Mouse (Mus musculus): ENCODE measurements around the gene Cd36. TPM values are rescaled to one million over a fixed set of nuclear protein-coding genes. Genes with fewer than 3 reads are reported as not detected.

The Cd36 gene
- polyA plus RNA-seq, 1 experiment from 2014 or later: 3.2 TPM

DNA sequence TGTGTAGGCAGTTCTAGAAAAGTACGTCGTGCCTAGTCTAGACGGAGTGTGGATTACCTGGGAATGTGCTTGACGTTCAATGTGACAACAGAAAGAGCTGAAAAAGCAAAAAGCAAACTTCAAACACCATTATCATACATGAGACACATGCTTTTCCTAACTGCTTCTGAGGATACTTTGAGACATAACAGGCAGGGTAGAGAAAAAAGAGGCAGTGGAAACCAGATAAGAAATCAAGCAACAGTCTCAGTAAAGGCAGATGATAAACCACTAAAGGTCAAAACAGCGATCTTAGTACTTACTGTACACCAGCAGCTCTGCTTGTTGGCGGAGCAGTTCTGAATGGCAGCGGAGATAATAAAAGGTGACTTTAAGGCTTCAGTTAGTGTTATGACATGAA is 11.6 kb downstream of the Cd36 start:
- 81% methylated on average over 7 of the region's 7 CpGs for WGBS
- no peak overlapping the region for H3K4me2 ChIP-seq (ENCODE audit: low read length)
- ATAC-seq: no peak
- H3K27me3 ChIP-seq (ENCODE audit: control insufficient read depth, insufficient read depth, low read depth, low read length): no peaks in the 10 kb centered on the region
- no peaks in the 10 kb centered on the region for H3K9me3 ChIP-seq (replicated peaks; ENCODE audit: control insufficient read depth, low read length, poor library complexity, severe bottlenecking)
- H3K4me1 ChIP-seq (ENCODE audit: control insufficient read depth, insufficient read depth, low read length): no peaks in the 10 kb centered on the region
- no peak overlapping the region for H3K4me3 ChIP-seq (ENCODE audit: low read depth, low read length)
- H3K27ac ChIP-seq (ENCODE audit: low read length): no peak overlapping the region
- H3K36me3 ChIP-seq (ENCODE audit: control insufficient read depth, insufficient read depth, low read length): no peaks in the 10 kb centered on the region
- no peak overlapping the region for H3K9ac ChIP-seq (ENCODE audit: low read depth, low read length)

DNA sequence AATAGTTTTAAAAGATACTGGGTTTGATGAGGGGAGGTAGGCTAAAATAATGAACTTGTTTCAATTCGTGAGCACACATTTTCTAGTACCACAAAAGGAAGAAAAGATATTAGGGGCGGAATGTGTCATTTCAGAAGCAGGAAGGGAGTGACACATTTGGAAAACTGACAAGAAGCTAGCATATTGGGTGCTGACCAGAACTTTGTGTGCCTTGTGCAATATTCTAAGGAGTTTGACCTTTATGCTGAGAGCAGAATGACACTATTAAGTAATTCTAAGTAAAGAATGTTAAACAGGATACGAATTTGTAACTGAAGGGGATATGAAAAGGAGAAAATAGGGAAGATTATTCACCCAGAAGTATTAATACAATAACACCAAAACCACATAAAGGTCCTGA is 12.0 kb downstream of the Cd36 start:
- Histone ChIP-seq H3K27ac (ENCODE audit: low read length) (no peak overlapping the region), H3K27me3 (ENCODE audit: control insufficient read depth, insufficient read depth, low read depth, low read length) (no peaks in the 10 kb centered on the region), H3K4me1 (ENCODE audit: control insufficient read depth, insufficient read depth, low read length) (no peaks in the 10 kb centered on the region), H3K9me3 (replicated peaks; ENCODE audit: control insufficient read depth, low read length, poor library complexity, severe bottlenecking) (no peaks in the 10 kb centered on the region), H3K36me3 (ENCODE audit: control insufficient read depth, insufficient read depth, low read length) (no peaks in the 10 kb centered on the region), H3K4me3 (ENCODE audit: low read depth, low read length) (no peak overlapping the region), H3K9ac (ENCODE audit: low read depth, low read length) (no peak overlapping the region), H3K4me2 (ENCODE audit: low read length) (no peak overlapping the region)
- WGBS: 75% methylated on average over 3 of the region's 3 CpGs
- ATAC-seq: no peak

DNA sequence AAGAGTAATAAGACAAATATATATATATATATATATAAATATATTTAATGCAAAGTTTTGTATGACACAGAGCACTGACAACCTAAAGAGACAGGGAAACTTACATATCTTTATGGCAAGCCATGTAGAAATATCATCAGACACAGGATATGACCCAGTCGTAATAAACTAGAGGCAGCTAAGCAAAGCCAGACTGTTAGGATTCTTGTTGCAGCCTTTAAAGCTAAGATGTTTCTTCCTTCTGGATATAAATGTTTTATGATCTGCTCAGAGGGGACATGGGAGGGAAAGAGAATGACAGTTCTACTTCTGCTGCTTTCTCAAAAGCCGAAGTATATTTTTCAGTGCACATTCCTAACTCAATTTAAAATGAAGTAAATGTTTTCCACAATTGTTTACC is 14.3 kb downstream of the Cd36 start:
- WGBS: 95% methylated on average over 2 of the region's 2 CpGs
- H3K9me3 ChIP-seq (replicated peaks; ENCODE audit: control insufficient read depth, low read length, poor library complexity, severe bottlenecking): no peaks in the 10 kb centered on the region
- ATAC-seq: no peak

DNA sequence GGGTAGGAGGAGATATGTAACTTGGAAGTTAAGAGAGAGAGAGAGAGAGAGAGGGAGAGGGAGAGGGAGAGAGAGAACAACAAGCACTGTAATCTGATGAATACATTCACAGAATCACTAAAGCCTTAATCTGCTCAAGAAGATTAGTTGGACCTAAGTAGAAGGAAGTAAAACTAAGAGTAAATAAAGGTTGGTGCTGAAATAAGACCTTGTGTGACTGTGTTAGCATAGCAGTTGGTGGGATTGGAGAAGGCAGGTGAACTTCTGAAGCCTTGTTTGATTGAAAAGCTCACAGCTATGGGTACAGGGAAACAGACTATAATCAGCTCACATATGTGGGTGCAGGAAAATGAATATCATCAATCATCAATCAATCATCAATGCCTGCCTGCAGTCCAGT is 23.2 kb downstream of the Cd36 start:
- Histone ChIP-seq H3K27me3 (ENCODE audit: control insufficient read depth, insufficient read depth, low read depth, low read length) (no peaks in the 10 kb centered on the region), H3K36me3 (ENCODE audit: control insufficient read depth, insufficient read depth, low read length) (no peaks in the 10 kb centered on the region), H3K9me3 (replicated peaks; ENCODE audit: control insufficient read depth, low read length, poor library complexity, severe bottlenecking) (0 out of 2 replicates have a peak, but pooled peaks cover 4% of the 10 kb centered on the region), H3K9ac (ENCODE audit: low read depth, low read length) (no peak overlapping the region), H3K27ac (ENCODE audit: low read length) (no peak overlapping the region), H3K4me1 (ENCODE audit: control insufficient read depth, insufficient read depth, low read length) (no peaks in the 10 kb centered on the region), H3K4me2 (ENCODE audit: low read length) (no peak overlapping the region), H3K4me3 (ENCODE audit: low read depth, low read length) (no peak overlapping the region)
- ATAC-seq: no peak

More for the DNA sequence above, 14.3 kb downstream of the Cd36 start:
- H3K4me1 ChIP-seq (ENCODE audit: control insufficient read depth, insufficient read depth, low read length): no peaks in the 10 kb centered on the region
- no peak overlapping the region for H3K4me3 ChIP-seq (ENCODE audit: low read depth, low read length)
- no peaks in the 10 kb centered on the region for H3K36me3 ChIP-seq (ENCODE audit: control insufficient read depth, insufficient read depth, low read length)
- H3K27me3 ChIP-seq (ENCODE audit: control insufficient read depth, insufficient read depth, low read depth, low read length): no peaks in the 10 kb centered on the region
- H3K9ac ChIP-seq (ENCODE audit: low read depth, low read length): no peak overlapping the region
- H3K4me2 ChIP-seq (ENCODE audit: low read length): no peak overlapping the region
- no peak overlapping the region for H3K27ac ChIP-seq (ENCODE audit: low read length)

DNA sequence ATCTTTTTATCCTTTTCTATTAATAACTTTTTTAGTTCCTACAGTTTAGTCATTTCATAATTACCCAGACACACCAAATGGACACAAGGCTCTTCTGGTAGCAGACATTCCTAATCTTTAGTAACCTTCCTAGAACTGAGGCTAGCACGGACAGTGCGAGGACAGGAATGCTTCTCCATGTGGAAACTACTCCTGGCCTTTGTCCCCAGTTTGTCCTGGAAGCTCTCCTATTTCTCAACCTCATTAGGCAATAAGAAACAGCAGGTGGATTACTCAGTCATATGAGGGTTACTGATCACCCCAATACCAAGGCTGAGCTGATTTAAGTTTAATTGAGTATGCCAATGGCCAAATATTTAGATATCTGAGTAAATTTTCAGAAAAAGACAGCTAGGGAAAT is 25.5 kb downstream of the Cd36 start:
- Histone ChIP-seq H3K27ac (ENCODE audit: low read length) (no peak overlapping the region), H3K27me3 (ENCODE audit: control insufficient read depth, insufficient read depth, low read depth, low read length) (no peaks in the 10 kb centered on the region), H3K9me3 (replicated peaks; ENCODE audit: control insufficient read depth, low read length, poor library complexity, severe bottlenecking) (0 out of 2 replicates have a peak, but pooled peaks cover 4% of the 10 kb centered on the region), H3K4me2 (ENCODE audit: low read length) (no peak overlapping the region), H3K36me3 (ENCODE audit: control insufficient read depth, insufficient read depth, low read length) (no peaks in the 10 kb centered on the region), H3K9ac (ENCODE audit: low read depth, low read length) (no peak overlapping the region), H3K4me1 (ENCODE audit: control insufficient read depth, insufficient read depth, low read length) (no peaks in the 10 kb centered on the region), H3K4me3 (ENCODE audit: low read depth, low read length) (no peak overlapping the region)
- ATAC-seq: no peak
- 81% methylated on average over 2 of the region's 2 CpGs for WGBS

DNA sequence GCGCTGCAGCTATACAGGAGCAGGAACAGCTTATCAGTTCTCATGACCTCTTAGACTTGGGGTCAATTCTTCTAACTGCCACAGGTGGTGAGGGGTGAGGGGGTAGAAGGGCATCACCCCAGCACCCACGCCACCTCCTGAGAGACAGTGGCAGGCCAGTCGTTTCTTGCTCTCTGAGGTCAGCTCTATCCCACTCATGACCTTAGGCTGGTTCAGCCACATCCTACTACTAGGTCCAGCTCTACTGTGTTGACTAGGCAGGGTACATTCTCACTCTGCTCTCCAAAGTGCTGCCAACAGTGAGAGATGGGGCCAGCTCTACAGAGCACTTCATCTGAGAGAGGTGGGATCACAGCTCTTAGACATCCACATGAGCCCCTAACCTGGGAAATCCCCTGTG is 30.2 kb downstream of the Cd36 start:
- H3K36me3 ChIP-seq (ENCODE audit: control insufficient read depth, insufficient read depth, low read length): no peaks in the 10 kb centered on the region
- no peak for ATAC-seq
- H3K27ac ChIP-seq (ENCODE audit: low read length): no peak overlapping the region
- WGBS: 90% methylated on average over 3 of the region's 3 CpGs
- H3K4me1 ChIP-seq (ENCODE audit: control insufficient read depth, insufficient read depth, low read length): no peaks in the 10 kb centered on the region
- no peaks in the 10 kb centered on the region for H3K9me3 ChIP-seq (replicated peaks; ENCODE audit: control insufficient read depth, low read length, poor library complexity, severe bottlenecking)
- H3K4me2 ChIP-seq (ENCODE audit: low read length): no peak overlapping the region
- no peak overlapping the region for H3K4me3 ChIP-seq (ENCODE audit: low read depth, low read length)
- H3K27me3 ChIP-seq (ENCODE audit: control insufficient read depth, insufficient read depth, low read depth, low read length): no peaks in the 10 kb centered on the region
- H3K9ac ChIP-seq (ENCODE audit: low read depth, low read length): no peak overlapping the region

DNA sequence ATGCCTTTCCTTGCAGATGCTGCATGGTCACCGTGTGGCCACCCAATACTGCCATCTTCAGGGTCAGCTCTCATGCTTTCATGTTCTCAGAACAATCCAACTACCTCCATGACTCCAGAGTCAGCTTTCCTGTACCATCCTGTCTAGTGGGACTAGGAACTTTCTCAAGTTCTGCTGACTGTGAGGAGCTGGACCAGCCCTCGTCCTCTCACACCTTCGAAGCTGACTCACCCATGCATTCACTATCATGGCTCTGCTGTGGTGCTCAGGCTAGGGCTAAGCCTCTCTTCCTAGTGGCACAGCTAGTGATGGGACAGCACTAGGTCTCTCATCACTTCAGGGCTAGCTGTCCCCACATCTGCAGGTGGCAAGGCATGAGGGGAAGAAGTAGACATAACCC is 30.7 kb downstream of the Cd36 start:
- Histone ChIP-seq H3K4me2 (ENCODE audit: low read length) (no peak overlapping the region), H3K27me3 (ENCODE audit: control insufficient read depth, insufficient read depth, low read depth, low read length) (no peaks in the 10 kb centered on the region), H3K27ac (ENCODE audit: low read length) (no peak overlapping the region), H3K4me1 (ENCODE audit: control insufficient read depth, insufficient read depth, low read length) (no peaks in the 10 kb centered on the region), H3K9me3 (replicated peaks; ENCODE audit: control insufficient read depth, low read length, poor library complexity, severe bottlenecking) (no peaks in the 10 kb centered on the region), H3K36me3 (ENCODE audit: control insufficient read depth, insufficient read depth, low read length) (no peaks in the 10 kb centered on the region), H3K9ac (ENCODE audit: low read depth, low read length) (no peak overlapping the region), H3K4me3 (ENCODE audit: low read depth, low read length) (no peak overlapping the region)
- ATAC-seq: no peak
- 98% methylated on average over 3 of the region's 3 CpGs for WGBS

DNA sequence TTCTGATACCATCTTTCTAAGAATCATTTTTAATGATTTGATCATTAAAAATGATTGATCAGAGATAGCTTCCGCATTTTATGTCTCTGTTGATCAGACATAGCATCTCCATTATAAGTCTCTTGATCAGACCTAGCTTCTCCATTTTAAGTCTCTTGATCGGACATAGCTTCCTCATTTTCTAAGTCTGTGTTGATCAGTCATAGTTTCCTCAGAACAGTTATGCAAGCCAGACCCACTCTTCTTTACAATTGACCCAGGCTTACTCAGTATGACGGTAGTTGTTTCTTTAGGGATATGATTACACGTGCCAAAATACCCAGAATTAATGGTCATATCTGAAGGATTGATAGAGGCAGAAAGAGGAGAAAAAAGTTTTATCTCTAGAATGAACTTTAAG is 31.3 kb downstream of the Cd36 start:
- H3K36me3 ChIP-seq (ENCODE audit: control insufficient read depth, insufficient read depth, low read length): no peaks in the 10 kb centered on the region
- H3K4me3 ChIP-seq (ENCODE audit: low read depth, low read length): no peak overlapping the region
- no peaks in the 10 kb centered on the region for H3K9me3 ChIP-seq (replicated peaks; ENCODE audit: control insufficient read depth, low read length, poor library complexity, severe bottlenecking)
- no peak overlapping the region for H3K4me2 ChIP-seq (ENCODE audit: low read length)
- no peaks in the 10 kb centered on the region for H3K4me1 ChIP-seq (ENCODE audit: control insufficient read depth, insufficient read depth, low read length)
- 92% methylated on average over 4 of the region's 4 CpGs for WGBS
- H3K9ac ChIP-seq (ENCODE audit: low read depth, low read length): no peak overlapping the region
- no peaks in the 10 kb centered on the region for H3K27me3 ChIP-seq (ENCODE audit: control insufficient read depth, insufficient read depth, low read depth, low read length)
- H3K27ac ChIP-seq (ENCODE audit: low read length): no peak overlapping the region
- no peak for ATAC-seq

DNA sequence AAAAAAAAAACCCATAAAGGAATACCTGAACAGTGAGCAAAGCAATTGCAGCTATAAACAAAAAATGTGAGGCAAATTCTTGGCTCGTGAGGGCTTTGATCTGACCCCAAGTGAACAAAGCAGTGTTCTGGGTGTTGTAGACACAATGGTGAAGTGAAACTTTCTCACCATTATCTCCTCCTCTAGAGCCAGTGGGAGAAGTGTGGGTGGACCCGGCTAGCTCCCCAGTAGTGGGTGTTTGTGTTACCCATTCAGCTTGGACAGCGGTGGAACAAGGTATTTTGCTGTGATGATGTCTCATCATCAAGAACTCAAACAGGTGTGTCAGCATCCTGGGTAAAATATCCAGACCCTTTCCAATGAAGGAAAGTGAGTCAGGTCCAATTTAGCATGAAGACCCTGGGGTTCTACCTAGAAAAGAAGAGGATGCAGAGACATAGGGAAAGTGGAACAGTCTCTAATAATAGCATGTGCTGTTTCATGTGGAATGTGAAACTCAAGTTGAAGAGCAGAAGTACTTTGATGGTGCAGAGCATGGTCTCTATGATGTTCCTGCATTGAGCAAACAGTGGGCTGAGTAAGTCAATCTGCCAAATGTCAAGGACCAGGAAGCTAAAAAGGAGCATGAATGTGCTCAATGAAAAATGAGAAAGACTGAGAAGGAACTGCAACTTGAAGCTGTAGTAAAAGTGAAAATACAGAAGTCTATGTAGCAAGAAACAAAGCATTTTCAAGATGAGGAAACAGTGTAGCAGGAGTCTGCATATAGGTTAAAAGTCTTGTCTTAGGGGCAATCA is 34.3 kb downstream of the Cd36 start:
- 88% methylated on average over 3 of the region's 3 CpGs for WGBS
- H3K9me3 ChIP-seq (replicated peaks; ENCODE audit: control insufficient read depth, low read length, poor library complexity, severe bottlenecking): no peaks in the 10 kb centered on the region
- no peak for ATAC-seq
- H3K4me3 ChIP-seq (ENCODE audit: low read depth, low read length): no peak overlapping the region
- no peak overlapping the region for H3K9ac ChIP-seq (ENCODE audit: low read depth, low read length)
- no peak overlapping the region for H3K27ac ChIP-seq (ENCODE audit: low read length)
- no peak overlapping the region for H3K4me2 ChIP-seq (ENCODE audit: low read length)
- no peaks in the 10 kb centered on the region for H3K4me1 ChIP-seq (ENCODE audit: control insufficient read depth, insufficient read depth, low read length)
- H3K27me3 ChIP-seq (ENCODE audit: control insufficient read depth, insufficient read depth, low read depth, low read length): no peaks in the 10 kb centered on the region
- H3K36me3 ChIP-seq (ENCODE audit: control insufficient read depth, insufficient read depth, low read length): no peaks in the 10 kb centered on the region
